Comparison of ENCODE assay signal across 20 mouse cellular contexts in genomic region chr2:90825515-90826172, GRCm38 (mm10). TPM values are rescaled to one million over a fixed set of nuclear protein-coding genes. Genes with fewer than 3 reads are reported as not detected.
A peak's percentile ranks its signal among the peaks of the same experiment; 100 is the strongest.
DNase-seq lines count a peak whose midpoint lies in the region; ATAC-seq and TF ChIP-seq lines count a peak whose summit lies in the region.
"Had no signal": no experiment of that assay in that cellular context is flagged by ENCODE, and none has a peak within 500 bp of the region (broad histone marks: within the 10 kb centered on the region; RNA-seq: fewer than 3 reads in every experiment).

No protein-coding gene starts in this region.

- TF ChIP-seq EP300 in stomach, postnatal 0 days (optimal IDR thresholded peaks at IDR 0.05), result no peak

- no peaks in the 10 kb centered on the region for H3K36me3 ChIP-seq in lung, embryonic 14.5 days (ENCODE audit: insufficient read depth)
- no peaks in the 10 kb centered on the region for H3K36me3 ChIP-seq in stomach, postnatal 0 days (ENCODE audit: control insufficient read depth, insufficient read depth, low read length)
- no peaks in the 10 kb centered on the region for H3K36me3 ChIP-seq in midbrain, embryonic 15.5 days (replicated peaks)
- H3K36me3 ChIP-seq: embryonic facial prominence, embryonic 10.5 days; heart, embryonic 13.5 days; intestine, embryonic 15.5 days had no signal

- intact Hi-C loops in heart, postnatal 10 days (cut with DNase I), result no loop called here

- H3K4me3 ChIP-seq in lung, embryonic 14.5 days (ENCODE audit: low read depth, low read length), result no peak overlapping the region
- no peak overlapping the region for H3K4me3 ChIP-seq in stomach, postnatal 0 days (ENCODE audit: low read depth, low read length)
- no peak overlapping the region for H3K4me3 ChIP-seq in midbrain, embryonic 15.5 days
- H3K4me3 ChIP-seq: embryonic facial prominence, embryonic 10.5 days; forebrain, embryonic 13.5 days; gastrocnemius, adult 2 months; heart, embryonic 13.5 days; intestine, embryonic 15.5 days had no signal

- TF ChIP-seq CTCF in lung, embryonic 14.5 days (IDR thresholded peaks at IDR 0.05; ENCODE audit: low read depth), result no peak
- no peak for TF ChIP-seq CTCF in stomach, postnatal 0 days (IDR thresholded peaks at IDR 0.05; ENCODE audit: low read depth)

- no peaks in the 10 kb centered on the region for H3K4me1 ChIP-seq in lung, embryonic 14.5 days (ENCODE audit: insufficient read depth)
- no peaks in the 10 kb centered on the region for H3K4me1 ChIP-seq in stomach, postnatal 0 days (replicated peaks; ENCODE audit: control insufficient read depth, insufficient read depth)
- H3K4me1 ChIP-seq in midbrain, embryonic 15.5 days, result no peaks in the 10 kb centered on the region
- H3K4me1 ChIP-seq: embryonic facial prominence, embryonic 10.5 days; forebrain, embryonic 13.5 days; heart, embryonic 13.5 days; intestine, embryonic 15.5 days had no signal

- ATAC-seq in lung, embryonic 14.5 days (ENCODE audit: insufficient read depth), result peak; percentile 31; the same call in 1 of the 2 replicates
- ATAC-seq in stomach, postnatal 0 days (ENCODE audit: low FRiP score, low TSS enrichment), result no peak
- no peak for ATAC-seq in megakaryocyte progenitor cell, adult 5-6 weeks (replicated peaks; ENCODE audit: poor library complexity)
- ATAC-seq in midbrain, embryonic 15.5 days (replicated peaks), result no peak
- ATAC-seq: forebrain, embryonic 13.5 days; forebrain, postnatal 0 days; intestine, embryonic 15.5 days had no signal

- no peaks in the 10 kb centered on the region for H3K27me3 ChIP-seq in lung, embryonic 14.5 days (ENCODE audit: insufficient read depth, low read length)
- no peaks in the 10 kb centered on the region for H3K27me3 ChIP-seq in stomach, postnatal 0 days (ENCODE audit: control insufficient read depth, insufficient read depth, low read length)
- no peaks in the 10 kb centered on the region for H3K27me3 ChIP-seq in midbrain, embryonic 15.5 days (replicated peaks)
- H3K27me3 ChIP-seq: CH12.LX; forebrain, embryonic 13.5 days; heart, embryonic 13.5 days; intestine, embryonic 15.5 days had no signal

- no peak overlapping the region for H3K4me2 ChIP-seq in lung, embryonic 14.5 days
- H3K4me2 ChIP-seq in stomach, postnatal 0 days (replicated peaks; ENCODE audit: low read depth), result no peak overlapping the region
- no peak overlapping the region for H3K4me2 ChIP-seq in midbrain, embryonic 15.5 days
- H3K4me2 ChIP-seq: forebrain, embryonic 13.5 days; heart, embryonic 13.5 days; hindbrain, embryonic 14.5 days; intestine, embryonic 15.5 days had no signal

- H3K27ac ChIP-seq in lung, embryonic 14.5 days (ENCODE audit: low read depth), result no peak overlapping the region
- H3K27ac ChIP-seq in stomach, postnatal 0 days (replicated peaks), result no peak overlapping the region
- no peak overlapping the region for H3K27ac ChIP-seq in midbrain, embryonic 15.5 days
- H3K27ac ChIP-seq: embryonic facial prominence, embryonic 10.5 days; forebrain, embryonic 13.5 days; gastrocnemius, adult 2 months; heart, embryonic 13.5 days; hindbrain, embryonic 14.5 days; intestine, embryonic 15.5 days had no signal

- no peaks in the 10 kb centered on the region for H3K9me3 ChIP-seq in lung, embryonic 14.5 days (ENCODE audit: low read depth, low read length)
- no peaks in the 10 kb centered on the region for H3K9me3 ChIP-seq in stomach, postnatal 0 days (ENCODE audit: control insufficient read depth, low read length)
- H3K9me3 ChIP-seq in midbrain, embryonic 15.5 days, result no peaks in the 10 kb centered on the region
- H3K9me3 ChIP-seq: embryonic facial prominence, embryonic 10.5 days; forebrain, embryonic 13.5 days; heart, embryonic 13.5 days; intestine, embryonic 15.5 days had no signal

- H3K9ac ChIP-seq in lung, embryonic 14.5 days, result no peak overlapping the region
- no peak overlapping the region for H3K9ac ChIP-seq in stomach, postnatal 0 days (ENCODE audit: low read length)
- H3K9ac ChIP-seq in midbrain, embryonic 15.5 days, result no peak overlapping the region
- H3K9ac ChIP-seq: forebrain, embryonic 13.5 days; forebrain, postnatal 0 days; heart, embryonic 13.5 days; hindbrain, embryonic 14.5 days; intestine, embryonic 15.5 days had no signal

- peak; percentile 30 for DNase-seq in heart, adult 11 months
- DNase-seq in heart, postnatal 10 days, result no peak
- DNase-seq in lung, embryonic 14.5 days, result peak; percentile 31
- DNase-seq in lung, postnatal 14 days, result peak; percentile 35
- DNase-seq in stomach, postnatal 0 days (ENCODE audit: low spot score), result no peak
- DNase-seq: adrenal gland, adult 2 months; adrenal gland, postnatal 25 days; cerebellum, adult 9-11 months; forebrain, postnatal 0 days; gastrocnemius, adult 2 months; gastrocnemius, postnatal 36 days had no signal

- WGBS in lung, embryonic 14.5 days, result 57% methylated on average over 11 of the region's 11 CpGs
- WGBS in stomach, postnatal 0 days, result 75% methylated on average over 11 of the region's 11 CpGs
- 85% methylated on average over 11 of the region's 11 CpGs for WGBS in midbrain, embryonic 15.5 days

RNA-seq across cellular contexts. Expression of gene Mtch2, which starts 21.3 kb away (rescaled TPM):
- 100 to 1,000 TPM; 205 TPM for total RNA-seq in heart, postnatal 10 days (2021)
- 228 and 241 TPM in 2 replicates for polyA plus RNA-seq in lung, embryonic 14.5 days (2014; fragmentation: Nextera tagmentation; extraction: Ambion mirVana)
- polyA plus RNA-seq in stomach, postnatal 0 days (2015; fragmentation: Nextera tagmentation; extraction: Ambion mirVana), result 151 and 155 TPM in 2 replicates
- total RNA-seq in megakaryocyte progenitor cell, adult 5-6 weeks (2015), result 155 and 176 TPM in 2 replicates
- 170 and 182 TPM in 2 replicates for total RNA-seq in megakaryocyte progenitor cell, adult 5-6 weeks (2017)
- polyA plus RNA-seq in midbrain, embryonic 15.5 days (2015; fragmentation: Nextera tagmentation; extraction: Ambion mirVana), result 242 and 250 TPM in 2 replicates

RNA-seq across cellular contexts. Expression of gene Agbl2, which starts 43.1 kb away (rescaled TPM):
- total RNA-seq in heart, postnatal 10 days (2021), result 1 to 10 TPM; 1.2 to 1.6 TPM
- 0.96 and 1.2 TPM in 2 replicates for polyA plus RNA-seq in lung, embryonic 14.5 days (2014; fragmentation: Nextera tagmentation; extraction: Ambion mirVana)
- 0.28 and 0.35 TPM in 2 replicates for polyA plus RNA-seq in stomach, postnatal 0 days (2015; fragmentation: Nextera tagmentation; extraction: Ambion mirVana)
- total RNA-seq in megakaryocyte progenitor cell, adult 5-6 weeks (2015), result 0.12 TPM in 1 of 2 replicates, not detected in the other
- 0.12 TPM in 1 of 2 replicates, not detected in the other for total RNA-seq in megakaryocyte progenitor cell, adult 5-6 weeks (2017)
- 0.49 and 0.62 TPM in 2 replicates for polyA plus RNA-seq in midbrain, embryonic 15.5 days (2015; fragmentation: Nextera tagmentation; extraction: Ambion mirVana)
- total RNA-seq: CH12.LX; hematopoietic stem cell, adult 5-6 weeks had no signal

Comparison
In these comparisons a context has a peak if more than half of its experiments do, and no peak if none do; other contexts are left out.
1. DNase-seq: peak in heart, adult 11 months (single experiment), lung, embryonic 14.5 days (single experiment) and lung, postnatal 14 days (single experiment); none in heart, postnatal 10 days (0 of 2) and stomach, postnatal 0 days (single experiment).